Mouse (Mus musculus) spleen, adult 2 months (tissue): Measurements from ENCODE around the gene Slc16a1. TPM values are rescaled to one million over a fixed set of nuclear protein-coding genes. Genes with fewer than 3 reads are reported as not detected.
A peak's percentile ranks its signal among the peaks of the same experiment; 100 is the strongest.

Source experiments
- DNase-seq, 2 experiments: peaks; one replicate each; pipeline versions ENCODE4 v3.0.0 to v3.0.0-alpha.2; 2012 to 2021; ENCODE audit warnings: low spot score in 2 of 2, low read depth in 1 of 2
- H3K27ac ChIP-seq: fragments of 200-500 bp; 2 replicates; pipeline ENCODE4 v1.5.1; 2012; ENCODE audit warnings: low read length, inconsistent platforms; ENCODE audit not compliant: insufficient read depth
- H3K27me3 ChIP-seq: fragments of 200-500 bp; 2 replicates; pipeline ENCODE4 v1.6.1; 2012; ENCODE audit warnings: mild to moderate bottlenecking, moderate library complexity, low read length, inconsistent platforms; ENCODE audit not compliant: control insufficient read depth, insufficient read depth
- H3K36me3 ChIP-seq: fragments of 200-500 bp; 2 replicates; pipeline ENCODE4 v1.6.1; 2012; ENCODE audit warnings: mild to moderate bottlenecking, low read length, inconsistent platforms; ENCODE audit not compliant: control insufficient read depth, insufficient read depth
- H3K4me1 ChIP-seq: fragments of 200-500 bp; 2 replicates; pipeline ENCODE4 v1.6.1; 2011; ENCODE audit warnings: inconsistent platforms; ENCODE audit not compliant: control insufficient read depth, insufficient read depth, insufficient read length
- H3K4me3 ChIP-seq: fragments of 200-500 bp; 2 replicates; pipeline ENCODE4 v1.5.1; 2011; ENCODE audit warnings: mild to moderate bottlenecking, inconsistent platforms; ENCODE audit not compliant: insufficient read depth, insufficient read length; ENCODE audit errors: extremely low read depth
- CTCF ChIP-seq: fragments of 200-500 bp; IDR thresholded peaks from 2 replicates; pipeline ENCODE4 v1.5.1; 2011; ENCODE audit warnings: mild to moderate bottlenecking, inconsistent platforms; ENCODE audit not compliant: insufficient read depth, insufficient read length, insufficient replicate concordance; ENCODE audit errors: extremely low read depth
- POLR2A ChIP-seq: fragments of 200-500 bp; IDR thresholded peaks from 2 replicates; pipeline ENCODE4 v1.6.1; 2011; ENCODE audit warnings: low read depth, low read length, inconsistent platforms
- WGBS: fragments of 180-500 bp; shearing (Covaris S2); methylation state at CpG from one replicate; pipeline ENCODE4 v1.1.7; 2018; 5-methylcytosine and 5-hydroxymethylcytosine counted together
- polyA plus RNA-seq: library from polyadenylated mRNA; depleted of rRNA; stranded (reverse); fragments of >200 nt; gene quantifications from 2 replicates; pipeline ENCODE4 v1.2.3, GENCODE M21; 2012

Gene Slc16a1
- polyA plus RNA-seq, 1 experiment = 30.2 TPM

- Histone ChIP-seq H3K36me3 (no peaks in the 10 kb centered on the region), H3K27ac (peak overlapping the region; percentile 48; the same call in 1 of the 2 replicates), H3K4me3 (no peak overlapping the region), H3K27me3 (no peaks in the 10 kb centered on the region), H3K4me1 (peaks cover 17% of the 10 kb centered on the region)
- DNase-seq = no peak
- 44% methylated on average over 4 of the region's 4 CpGs for WGBS
- TF ChIP-seq POLR2A (no peak), CTCF (no peak)
Observed at GRCm38 (mm10) chr3:104672041-104672440, 33.6 kb downstream of the Slc16a1 start.

GRCm38 (mm10) chr3:104673642-104674328 lies 35.3 kb downstream of the Slc16a1 start:
- Histone ChIP-seq H3K36me3 (no peaks in the 10 kb centered on the region), H3K4me3 (no peak overlapping the region), H3K27ac (no peak overlapping the region; the same call in 1 of the 2 replicates), H3K4me1 (peaks cover 17% of the 10 kb centered on the region), H3K27me3 (no peaks in the 10 kb centered on the region)
- no peak for DNase-seq
- TF ChIP-seq CTCF (no peak), POLR2A (no peak)
- 66% methylated on average over 4 of the region's 4 CpGs for WGBS

GRCm38 (mm10) chr3:104674329-104675220 lies 36.1 kb downstream of the Slc16a1 start:
- WGBS = 57% methylated on average over 14 of the region's 14 CpGs
- H3K4me1 ChIP-seq = peaks cover 17% of the 10 kb centered on the region
- DNase-seq = no peak
- no peaks in the 10 kb centered on the region for H3K27me3 ChIP-seq
- peak overlapping the region; percentile 49; the same call in 1 of the 2 replicates for H3K27ac ChIP-seq
- H3K4me3 ChIP-seq = no peak overlapping the region; the same call in 1 of the 2 replicates
- no peaks in the 10 kb centered on the region for H3K36me3 ChIP-seq
- TF ChIP-seq CTCF (no peak), POLR2A (no peak)

GRCm38 (mm10) chr3:104675258-104675851 lies 36.9 kb downstream of the Slc16a1 start:
- Histone ChIP-seq H3K36me3 (no peaks in the 10 kb centered on the region), H3K27ac (peak overlapping the region; percentile 17; the same call in 1 of the 2 replicates), H3K4me1 (peaks cover 14% of the 10 kb centered on the region), H3K27me3 (no peaks in the 10 kb centered on the region), H3K4me3 (peak overlapping the region; percentile 51; the same call in 1 of the 2 replicates)
- WGBS = 5% methylated on average over 23 of the region's 23 CpGs
- peak; percentile 21 to 71 for DNase-seq
- TF ChIP-seq POLR2A (no peak), CTCF (peak; percentile 79)

- no peaks in the 10 kb centered on the region for H3K36me3 ChIP-seq
- H3K4me1 ChIP-seq = peaks cover 10% of the 10 kb centered on the region
- H3K27ac ChIP-seq = no peak overlapping the region
- no peaks in the 10 kb centered on the region for H3K27me3 ChIP-seq
- DNase-seq = no peak
- TF ChIP-seq POLR2A (no peak), CTCF (no peak)
- no peak overlapping the region for H3K4me3 ChIP-seq
- WGBS = 90% methylated on average over 2 of the region's 2 CpGs
Observed at GRCm38 (mm10) chr3:104677781-104678180, 39.3 kb downstream of the Slc16a1 start.

GRCm38 (mm10) chr3:104678826-104679225 lies 40.4 kb downstream of the Slc16a1 start:
- WGBS = 86% methylated on average over 8 of the region's 8 CpGs

More at GRCm38 (mm10) chr3:104678826-104679225, 40.4 kb downstream of the Slc16a1 start:
- DNase-seq = no peak
- TF ChIP-seq CTCF (no peak), POLR2A (no peak)
- no peak overlapping the region for H3K27ac ChIP-seq
- no peaks in the 10 kb centered on the region for H3K36me3 ChIP-seq
- peaks cover 10% of the 10 kb centered on the region for H3K4me1 ChIP-seq
- no peak overlapping the region for H3K4me3 ChIP-seq
- no peaks in the 10 kb centered on the region for H3K27me3 ChIP-seq
